Mouse (Mus musculus) MEL (cell line): ENCODE results near the gene Wdr4.

ENCODE experiments used
- BHLHE40 ChIP-seq: IDR thresholded peaks from 2 replicates; pipeline ENCODE4 v1.6.1; 2012; ENCODE audit warnings: low read depth, mild to moderate bottlenecking, inconsistent platforms, low read length, improper control_type of control experiment, borderline replicate concordance
- CTCF ChIP-seq, 3 experiments: IDR thresholded peaks in 2 of 3; conservative IDR thresholded peaks in 1 of 3; 2 replicates each; pipeline ENCODE4 v1.5.1; 2011 to 2012; ENCODE audit warnings: low read length in 3 of 3, low read depth in 2 of 3, mild to moderate bottlenecking in 2 of 3, improper control_type of control experiment in 1 of 3, inconsistent platforms in 1 of 3, mixed read lengths in 1 of 3, moderate library complexity in 1 of 3; ENCODE audit not compliant: control insufficient read depth in 1 of 3, insufficient read depth in 1 of 3, poor library complexity in 1 of 3, severe bottlenecking in 1 of 3
- ELF1 ChIP-seq: IDR thresholded peaks from 2 replicates; pipeline ENCODE4 v1.6.1; 2014; ENCODE audit warnings: low read depth, mild to moderate bottlenecking, inconsistent platforms, low read length, improper control_type of control experiment, moderate library complexity
- ETS1 ChIP-seq: IDR thresholded peaks from 2 replicates; pipeline ENCODE4 v1.6.1; 2012; ENCODE audit warnings: low read depth, mild to moderate bottlenecking, inconsistent platforms, low read length, improper control_type of control experiment, moderate library complexity
- MXI1 ChIP-seq: IDR thresholded peaks from 2 replicates; pipeline ENCODE4 v1.6.1; 2011; ENCODE audit warnings: mild to moderate bottlenecking, low read depth, low read length, improper control_type of control experiment
- POLR2A ChIP-seq, 2 experiments: IDR thresholded peaks; 2 replicates each; pipeline ENCODE4 v1.6.1; 2011 to 2012; ENCODE audit warnings: low read length in 2 of 2, mild to moderate bottlenecking in 2 of 2, control low read depth in 1 of 2, improper control_type of control experiment in 1 of 2, low read depth in 1 of 2, moderate library complexity in 1 of 2; ENCODE audit not compliant: control insufficient read depth in 1 of 2, insufficient read depth in 1 of 2, poor library complexity in 1 of 2
- TBP ChIP-seq: IDR thresholded peaks from 2 replicates; pipeline ENCODE4 v1.8.0; 2011; ENCODE audit warnings: low read depth, low read length, improper control_type of control experiment
- TCF12 ChIP-seq: IDR thresholded peaks from 2 replicates; pipeline ENCODE4 v1.6.1; 2014; ENCODE audit warnings: low read depth, mild to moderate bottlenecking, inconsistent platforms, low read length, improper control_type of control experiment, moderate library complexity
- USF2 ChIP-seq, 2 experiments: IDR thresholded peaks; 2 replicates each; pipeline ENCODE4 v1.6.1; 2011 to 2012; ENCODE audit warnings: improper control_type of control experiment in 2 of 2, low read length in 2 of 2, borderline replicate concordance in 1 of 2, inconsistent platforms in 1 of 2, low read depth in 1 of 2, mild to moderate bottlenecking in 1 of 2; ENCODE audit not compliant: insufficient read depth in 1 of 2

DNA sequence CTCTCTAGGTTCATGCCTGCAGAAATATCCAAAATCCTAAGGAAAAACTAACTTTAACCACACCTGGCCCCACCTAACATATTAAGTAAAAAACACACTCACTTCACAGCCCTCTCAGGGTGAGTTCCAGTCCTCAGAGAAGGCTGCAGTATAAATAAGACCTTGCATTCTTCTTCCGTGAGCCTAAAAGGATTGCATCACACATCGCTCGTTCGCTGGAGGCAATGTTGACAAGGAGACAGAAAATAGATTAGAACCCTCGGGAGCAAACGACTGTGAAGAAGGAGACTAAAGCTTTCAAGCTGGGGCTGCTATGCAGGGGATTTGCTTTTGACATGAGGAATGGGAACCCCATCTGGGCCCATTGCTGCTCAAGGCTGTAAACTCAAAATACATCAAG lies 23.8 kb upstream of the Wdr4 start:
- TF ChIP-seq ETS1 (no peak), MXI1 (no peak), TBP (no peak), TCF12 (no peak), USF2 (IDR thresholded peaks at IDR 0.05; ENCODE audit: borderline replicate concordance in 1 of 2, insufficient read depth in 1 of 2, low read depth in 1 of 2, low read length in 2 of 2) (no peak), CTCF (IDR thresholded peaks at IDR 0.05 in 2 of 3, conservative IDR thresholded peaks at IDR 0.05 in 1 of 3; ENCODE audit: control insufficient read depth in 1 of 3, insufficient read depth in 1 of 3, low read depth in 2 of 3, low read length in 3 of 3, poor library complexity in 1 of 3, severe bottlenecking in 1 of 3) (no peak), BHLHE40 (no peak), POLR2A (IDR thresholded peaks at IDR 0.05; ENCODE audit: control insufficient read depth in 1 of 2, insufficient read depth in 1 of 2, low read depth in 1 of 2, low read length in 2 of 2, poor library complexity in 1 of 2) (no peak), ELF1 (no peak)
